Mouse (Mus musculus) regulatory T cell (primary cell): ENCODE results near the gene Abhd14b.

Experiments
- in situ Hi-C: fragments of 300-600 bp; cut with MboI, MseI; formaldehyde crosslinking; loops from one replicate; pipeline ENCODE4 v1.15.1; 2025; ENCODE audit warnings: high pct_unique_total_duplicates

Abhd14b gene

DNA sequence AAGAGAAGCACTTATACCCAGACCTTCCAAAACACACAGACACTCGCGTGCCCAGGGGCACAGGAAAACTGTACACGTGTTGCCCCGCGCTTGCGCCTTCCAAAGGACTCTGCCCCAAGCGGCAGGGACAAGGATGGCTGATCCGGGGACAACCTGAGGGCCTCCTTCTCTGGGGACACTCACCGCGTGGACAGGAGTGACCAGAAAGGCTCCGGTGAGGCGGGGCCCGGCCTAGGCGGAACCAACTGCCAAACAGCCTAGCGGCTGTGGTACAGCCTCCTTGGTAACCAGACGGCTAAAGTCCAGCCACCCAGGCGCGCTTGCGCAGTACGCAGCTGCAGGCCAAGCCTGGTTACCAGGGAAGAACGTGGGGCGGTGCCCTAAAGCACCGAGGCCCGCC is at the start of gene Abhd14b, which contains the start of gene Abhd14a:
Gene Abhd14b (plus strand): TSS at position 112 of the 400 bp plus-strand sequence.
Gene Abhd14a (minus strand): TSS at position 331 of the 400 bp plus-strand sequence.
- in situ Hi-C loops = loop anchor here (25.0 kb wide), 1 partner anchor 960 kb away; no protein-coding TSS in a partner anchor

DNA sequence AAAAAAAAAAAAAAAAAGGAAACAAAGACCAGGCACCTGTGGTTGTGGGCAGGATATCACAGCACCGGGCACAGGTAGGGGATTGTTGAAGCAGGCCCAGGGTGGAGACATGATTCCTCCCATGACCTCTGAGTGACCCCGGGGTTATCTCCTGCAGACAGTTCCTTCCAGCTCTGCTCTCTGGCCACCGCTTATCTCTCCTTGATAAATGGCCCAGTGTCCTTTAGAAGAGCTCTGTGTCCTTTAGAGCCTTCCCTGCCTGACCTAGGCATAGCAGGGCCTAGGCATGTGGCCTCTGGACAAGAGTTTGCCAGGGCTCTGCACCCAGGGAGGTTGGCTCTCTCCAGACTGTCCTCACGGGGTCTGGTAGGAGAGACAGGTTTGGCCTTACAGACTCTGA is 49.5 kb upstream of the Abhd14b start:
- in situ Hi-C loops = loop anchor here (5.0 kb wide), 1 partner anchor 50 kb away; no protein-coding TSS in a partner anchor

DNA sequence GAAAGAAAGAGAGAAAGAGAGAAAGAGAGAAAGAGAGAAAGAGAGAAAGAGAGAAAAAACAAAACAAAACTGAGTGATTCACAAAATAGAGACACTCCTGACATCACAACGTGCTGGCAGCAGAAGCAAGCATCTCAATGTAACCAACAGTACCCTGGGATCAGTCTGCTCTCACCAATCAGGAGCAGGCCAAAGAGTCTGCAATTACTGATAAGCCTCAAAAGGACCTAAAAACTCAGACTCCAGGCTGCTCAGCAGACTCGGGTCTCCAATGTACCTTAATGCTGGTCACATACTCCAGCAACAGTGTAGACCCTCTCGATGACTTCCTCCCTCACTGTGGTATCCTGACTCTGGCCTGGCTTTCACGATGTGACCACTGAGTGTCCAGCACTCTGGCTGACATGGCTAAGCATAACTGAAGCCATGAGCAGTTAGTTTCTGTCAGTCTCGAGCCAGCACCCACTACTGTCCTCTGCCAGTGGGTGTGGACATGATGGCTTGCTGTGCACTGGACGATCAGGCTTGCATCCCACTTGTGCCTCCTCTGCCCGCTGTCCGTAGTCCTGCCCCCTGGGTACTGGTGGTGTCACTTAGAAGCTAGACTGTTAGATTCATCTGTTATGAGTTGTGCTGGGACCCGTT is 48.5 kb upstream of the Abhd14b start:
- in situ Hi-C loops = loop anchor here (5.0 kb wide), 1 partner anchor 51 kb away; no protein-coding TSS in a partner anchor

- in situ Hi-C loops = loop anchor here (5.0 kb wide), 1 partner anchor 53 kb away; no protein-coding TSS in a partner anchor
Measured at GRCm38 (mm10) chr9:106399808-106400207, 47.5 kb upstream of the Abhd14b start.

DNA sequence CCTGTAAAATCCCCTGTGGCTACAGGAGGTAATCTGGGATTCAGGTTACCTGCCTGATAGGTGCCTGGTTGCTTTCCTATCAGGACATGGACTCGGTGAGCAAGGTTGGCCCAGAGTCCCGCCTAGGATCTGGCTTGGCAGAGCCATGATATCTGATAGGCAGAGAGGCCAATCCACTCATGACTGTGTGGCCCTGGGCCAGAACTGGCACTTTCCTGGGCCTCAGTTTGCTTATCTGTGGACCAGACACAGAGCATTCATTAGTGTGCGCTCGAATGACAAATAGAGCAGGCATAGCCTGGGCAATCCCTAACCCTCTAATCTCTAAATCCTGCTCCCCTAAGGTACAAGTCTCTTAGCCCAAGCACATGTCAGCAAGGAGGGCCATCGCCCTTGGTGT is 45.1 kb upstream of the Abhd14b start:
- in situ Hi-C loops = no loop called here

DNA sequence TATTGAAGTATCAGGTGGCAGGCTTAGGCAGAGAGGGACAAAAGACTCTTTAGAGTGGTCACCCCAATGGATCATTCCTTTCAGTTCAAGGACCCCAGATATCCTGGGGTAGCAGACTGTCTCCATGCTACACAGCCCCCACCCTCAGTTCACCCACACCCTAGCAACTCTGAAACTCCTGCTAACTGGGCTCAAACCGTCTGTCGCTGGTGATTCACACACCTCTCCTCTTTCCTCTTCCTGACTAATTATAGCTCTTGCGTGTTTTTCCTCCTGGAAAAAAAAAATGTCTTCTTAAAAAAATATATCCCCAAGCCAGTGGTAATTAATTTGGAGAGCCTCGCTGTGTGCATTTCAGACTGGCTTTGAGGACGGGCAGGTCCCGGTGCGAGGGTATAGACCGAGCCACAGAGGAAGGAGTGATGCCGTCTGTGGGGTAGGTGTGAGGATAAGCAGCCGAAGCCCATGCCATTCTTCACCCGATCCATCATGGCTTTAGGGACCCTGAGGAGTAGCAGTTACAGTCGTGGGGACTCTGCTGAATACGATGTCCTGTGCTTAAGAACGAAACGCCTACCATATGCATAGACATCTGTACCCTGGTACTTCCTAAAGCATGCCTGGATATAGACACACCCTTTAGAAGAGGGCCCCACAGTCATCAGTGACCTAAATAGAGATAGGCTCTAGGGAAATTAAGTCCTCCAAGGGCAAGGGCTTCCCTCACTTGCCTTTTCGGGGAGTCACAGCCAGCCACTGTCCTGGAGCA is 44.5 kb upstream of the Abhd14b start:
- in situ Hi-C loops = no loop called here

DNA sequence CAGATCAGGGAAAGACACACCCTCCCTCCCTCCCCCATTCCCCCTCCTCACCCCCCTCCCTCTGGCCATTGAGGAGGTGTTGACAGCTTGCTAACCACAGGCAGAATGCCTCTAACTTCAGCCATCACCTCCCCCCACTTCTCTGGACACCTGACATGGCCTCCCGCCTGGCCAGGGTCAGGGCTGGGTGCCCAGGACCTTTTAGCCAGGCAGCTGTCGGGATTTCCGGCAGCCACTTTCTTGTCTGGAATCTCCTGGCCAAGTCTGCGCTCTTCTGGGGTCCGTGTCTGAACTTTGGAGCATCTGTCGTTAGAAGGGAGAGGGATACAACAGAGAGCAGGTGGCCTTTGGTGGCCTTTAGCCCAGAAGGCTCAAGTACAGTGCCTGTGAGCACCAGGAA is 42.0 kb upstream of the Abhd14b start:
- in situ Hi-C loops = no loop called here

DNA sequence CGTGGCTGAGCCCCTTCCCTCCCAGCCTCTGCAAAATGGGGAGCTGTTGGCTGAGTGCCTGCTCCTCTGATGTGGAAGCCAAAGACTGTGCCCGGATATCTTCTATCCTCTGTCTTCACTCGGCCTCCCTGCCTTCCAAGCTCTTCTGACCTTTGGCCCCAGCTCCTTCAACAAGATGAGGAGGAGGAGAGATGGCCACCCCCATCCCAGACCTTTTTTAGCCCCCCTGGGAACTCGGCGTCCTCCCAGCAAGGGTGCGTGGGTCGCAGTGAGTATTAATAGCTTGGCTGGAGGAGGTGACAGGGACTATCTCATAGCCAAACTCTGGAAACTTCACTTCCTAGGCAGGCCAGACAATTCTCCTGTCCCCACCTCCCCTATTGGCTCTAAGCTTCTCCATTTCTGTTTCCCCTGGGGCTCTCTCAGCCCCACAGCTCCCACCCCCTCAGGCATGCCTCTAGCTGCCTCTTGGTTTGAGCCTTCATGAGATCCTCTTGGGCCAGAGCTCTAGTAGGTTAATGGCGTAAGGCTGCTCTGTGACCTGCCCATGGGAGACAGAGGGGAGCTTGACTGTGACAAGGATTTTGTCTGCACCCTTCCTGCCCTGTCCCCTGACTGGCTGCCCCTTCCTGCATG is 40.7 kb upstream of the Abhd14b start:
- in situ Hi-C loops = no loop called here

- in situ Hi-C loops = no loop called here
Measured at GRCm38 (mm10) chr9:106409096-106409495, 38.2 kb upstream of the Abhd14b start.

DNA sequence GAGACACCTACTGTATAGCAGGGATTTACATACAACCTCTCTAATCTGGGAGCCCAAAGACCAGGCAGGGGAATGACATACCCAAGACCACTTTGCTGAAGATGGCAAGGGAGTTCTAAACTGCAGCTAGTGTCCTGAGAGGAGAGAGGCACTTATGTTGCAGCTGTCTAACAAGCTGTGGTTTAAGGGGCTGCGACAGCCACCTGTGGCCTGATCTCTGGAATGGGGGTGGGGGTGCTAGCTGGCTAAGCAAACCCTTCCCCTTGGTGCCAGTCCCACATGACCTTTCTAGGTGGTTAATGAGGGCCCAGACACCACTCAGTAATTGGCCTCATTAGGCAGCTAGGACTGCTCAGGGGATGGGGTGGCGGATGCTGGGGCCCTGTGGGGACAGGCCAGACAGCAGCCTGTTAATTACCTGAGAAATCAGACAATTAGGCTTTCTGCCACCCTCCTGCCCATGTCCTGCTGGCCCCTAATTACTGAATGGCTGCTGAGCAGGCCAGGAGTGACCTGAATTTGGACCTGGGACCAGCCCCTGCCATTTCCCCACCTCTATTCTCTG is 37.1 kb upstream of the Abhd14b start:
- in situ Hi-C loops = loop anchor here (5.0 kb wide), 1 partner anchor 43 kb away; the partner anchor contains the start of gene Dusp7

DNA sequence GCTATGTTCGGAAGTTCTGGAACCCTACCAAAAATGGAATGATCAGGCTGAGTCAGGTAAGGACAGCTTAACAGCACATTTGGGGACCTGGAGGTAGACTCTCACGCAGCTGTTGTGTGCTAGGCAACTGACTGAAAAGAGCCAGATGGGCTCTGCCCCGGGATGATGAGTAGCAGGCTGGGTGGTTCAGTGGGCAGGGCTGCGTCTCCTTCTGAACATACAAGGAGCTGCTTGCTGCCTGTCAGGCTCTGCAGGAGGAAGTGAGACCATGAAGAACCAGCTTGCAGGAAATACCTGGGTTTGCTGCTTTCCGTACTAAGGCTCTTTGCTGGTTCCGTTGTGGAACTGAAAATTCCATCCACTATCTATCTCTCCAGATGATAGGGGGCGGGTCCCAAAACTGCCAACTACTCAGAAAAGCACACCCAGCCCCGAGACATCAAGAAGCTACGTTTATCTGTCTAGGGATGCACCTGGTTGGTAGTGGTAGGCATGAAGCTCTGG is 36.1 kb upstream of the Abhd14b start:
- in situ Hi-C loops = loop anchor here (5.0 kb wide), 1 partner anchor 44 kb away; the partner anchor contains the start of gene Dusp7

DNA sequence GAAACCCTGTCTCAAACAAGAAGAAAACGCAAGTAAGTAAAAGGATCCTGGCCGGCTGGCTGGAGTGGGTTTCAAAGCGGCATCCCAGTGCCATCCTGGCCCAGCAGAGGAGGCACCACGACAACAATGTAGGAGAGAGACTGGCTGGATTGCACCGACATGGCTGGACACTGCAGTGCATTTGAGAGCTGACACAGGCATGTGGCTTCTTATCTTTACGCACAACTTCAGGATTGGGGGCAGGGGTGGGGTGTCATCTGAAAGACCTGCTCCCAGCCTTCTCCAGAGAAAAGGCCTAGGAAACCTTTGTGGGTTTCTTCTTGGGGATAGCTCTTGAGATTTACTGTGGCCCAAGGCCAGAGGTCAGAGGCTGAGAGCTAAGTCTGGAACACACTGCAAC is 35.5 kb upstream of the Abhd14b start:
- in situ Hi-C loops = loop anchor here (5.0 kb wide), 1 partner anchor 44 kb away; the partner anchor contains the start of gene Dusp7

GRCm38 (mm10) chr9:106412210-106412609 is 35.0 kb upstream of the Abhd14b start:
- in situ Hi-C loops = loop anchor here (5.0 kb wide), 1 partner anchor 45 kb away; the partner anchor contains the start of gene Dusp7

GRCm38 (mm10) chr9:106413606-106414005 is 33.7 kb upstream of the Abhd14b start:
- in situ Hi-C loops = loop anchor here (5.0 kb wide), 1 partner anchor 46 kb away; the partner anchor contains the start of gene Dusp7

GRCm38 (mm10) chr9:106416826-106417225 is 30.4 kb upstream of the Abhd14b start:
- in situ Hi-C loops = loop anchor here (5.0 kb wide), 1 partner anchor 110 kb away; no protein-coding TSS in a partner anchor

GRCm38 (mm10) chr9:106417841-106418625 is 29.2 kb upstream of the Abhd14b start:
- in situ Hi-C loops = loop anchor here (5.0 kb wide), 1 partner anchor 111 kb away; no protein-coding TSS in a partner anchor

- in situ Hi-C loops = no loop called here
Measured at GRCm38 (mm10) chr9:106420608-106421007, 26.7 kb upstream of the Abhd14b start.

- in situ Hi-C loops = no loop called here
Measured at GRCm38 (mm10) chr9:106421033-106421864, 26.0 kb upstream of the Abhd14b start.

DNA sequence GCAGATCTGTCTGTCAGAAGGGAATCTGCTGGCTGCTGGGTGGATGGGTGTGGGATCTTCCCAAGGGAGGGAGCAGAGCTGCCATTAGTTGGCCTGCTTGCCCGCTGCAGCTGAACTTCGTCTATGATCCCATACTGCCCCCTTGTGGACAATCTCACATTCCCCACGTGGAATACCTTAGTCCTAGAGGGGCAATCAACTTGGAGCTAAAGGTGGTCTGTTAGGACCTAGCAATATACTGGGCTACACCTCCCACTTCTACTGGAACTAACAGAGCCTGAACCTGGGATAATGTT is 25.4 kb upstream of the Abhd14b start:
- in situ Hi-C loops = no loop called here
